Mouse (Mus musculus): ENCODE results near the gene Gan.

Gan gene

DNA sequence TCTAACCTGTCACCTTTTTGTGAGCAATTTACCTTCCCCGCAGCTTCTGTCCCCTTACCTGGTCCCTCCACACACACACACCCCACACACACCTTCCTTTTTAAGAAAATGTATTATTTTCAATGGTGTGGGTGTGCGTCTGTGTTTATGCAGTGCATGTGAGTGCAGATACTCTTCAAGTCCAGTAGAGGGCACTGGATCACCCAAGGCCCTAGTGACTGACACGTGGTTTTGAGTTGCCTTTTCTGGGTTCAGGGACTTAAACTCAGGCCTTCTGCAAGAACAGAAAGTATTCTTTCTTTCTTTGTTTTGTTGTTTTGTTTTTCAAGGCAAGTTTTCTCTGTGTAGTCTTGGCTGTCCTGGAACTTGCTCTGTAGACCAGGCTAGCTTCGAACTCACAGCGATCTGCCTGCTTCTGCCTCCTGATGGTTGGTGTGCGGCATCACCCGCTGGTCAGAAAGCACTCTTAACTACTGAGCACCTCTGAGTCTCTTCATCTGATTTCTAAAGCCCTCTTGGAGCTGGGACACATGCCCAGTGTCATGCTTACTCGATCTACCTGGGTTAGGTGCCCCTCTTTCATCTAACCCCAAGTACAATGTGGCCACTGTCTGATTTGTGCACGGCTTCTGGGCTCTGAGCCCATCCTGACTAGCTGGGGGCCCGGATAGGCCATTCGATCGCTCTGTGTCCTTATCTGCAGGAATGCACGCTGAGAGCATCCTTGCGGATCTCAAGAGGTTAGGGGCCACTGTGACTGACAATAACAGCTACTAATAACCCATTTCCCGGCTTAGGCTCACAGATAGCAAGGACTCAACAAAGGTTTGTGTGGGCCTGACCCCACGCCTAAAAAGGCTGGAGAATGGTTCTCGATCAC, 95.7 kb downstream of the Gan start:
- DNase-seq (ENCODE audit: low read depth, low spot score) = no peak

DNA sequence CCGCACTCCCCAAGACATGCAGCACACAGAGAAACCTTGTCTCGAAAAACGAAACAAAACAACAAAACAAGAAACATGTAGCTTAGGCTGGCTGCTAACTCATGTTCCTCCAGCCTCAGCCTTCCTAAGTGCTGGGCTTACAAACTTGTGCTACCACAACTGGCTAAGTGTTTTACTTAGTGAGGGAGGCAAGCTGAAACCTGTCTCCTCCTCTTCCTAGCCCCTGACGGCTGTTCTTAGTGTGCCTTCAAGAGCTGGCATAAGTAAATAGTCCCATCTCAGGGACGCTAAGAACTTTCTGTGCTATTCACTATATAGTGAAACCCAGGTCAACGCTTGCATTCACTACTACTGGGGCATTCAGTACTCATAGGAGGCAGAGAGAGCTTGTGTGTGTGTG, 96.6 kb downstream of the Gan start:
- DNase-seq (ENCODE audit: low read depth, low spot score) = no peak

DNA sequence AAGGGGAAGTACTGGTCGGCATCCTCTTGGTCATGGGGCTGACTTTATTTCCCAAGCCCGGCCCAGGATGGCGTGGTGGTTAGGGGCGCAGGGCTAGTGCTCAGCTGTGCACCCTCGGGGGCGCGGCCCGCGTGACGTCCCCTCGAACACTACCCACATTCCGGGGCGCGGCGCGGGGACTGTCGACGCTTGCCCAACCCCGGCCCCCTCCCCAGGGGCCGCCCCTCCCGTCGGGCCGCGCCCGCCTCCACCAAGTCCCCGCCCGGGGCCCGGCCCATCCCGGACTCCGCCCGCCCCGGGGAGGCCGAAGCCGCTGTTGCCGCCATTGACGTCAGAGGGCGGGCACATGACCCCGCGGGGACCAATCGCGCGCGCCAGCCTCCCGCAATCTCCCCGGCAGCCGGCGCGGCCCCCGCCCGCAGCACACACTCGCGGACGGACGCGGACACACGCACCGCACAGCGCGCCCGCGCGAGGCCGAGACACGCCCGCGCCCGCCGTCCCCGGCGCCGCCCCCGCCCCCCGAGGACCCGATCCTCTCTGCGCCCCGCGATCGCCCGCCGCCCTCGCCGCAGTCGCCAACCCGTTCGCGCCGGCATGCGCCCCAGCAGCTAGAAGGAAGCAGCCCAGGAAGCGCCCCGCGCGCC, 98.5 kb downstream of the Gan start:
- peak; percentile 74 for DNase-seq (ENCODE audit: low read depth, low spot score)

DNA sequence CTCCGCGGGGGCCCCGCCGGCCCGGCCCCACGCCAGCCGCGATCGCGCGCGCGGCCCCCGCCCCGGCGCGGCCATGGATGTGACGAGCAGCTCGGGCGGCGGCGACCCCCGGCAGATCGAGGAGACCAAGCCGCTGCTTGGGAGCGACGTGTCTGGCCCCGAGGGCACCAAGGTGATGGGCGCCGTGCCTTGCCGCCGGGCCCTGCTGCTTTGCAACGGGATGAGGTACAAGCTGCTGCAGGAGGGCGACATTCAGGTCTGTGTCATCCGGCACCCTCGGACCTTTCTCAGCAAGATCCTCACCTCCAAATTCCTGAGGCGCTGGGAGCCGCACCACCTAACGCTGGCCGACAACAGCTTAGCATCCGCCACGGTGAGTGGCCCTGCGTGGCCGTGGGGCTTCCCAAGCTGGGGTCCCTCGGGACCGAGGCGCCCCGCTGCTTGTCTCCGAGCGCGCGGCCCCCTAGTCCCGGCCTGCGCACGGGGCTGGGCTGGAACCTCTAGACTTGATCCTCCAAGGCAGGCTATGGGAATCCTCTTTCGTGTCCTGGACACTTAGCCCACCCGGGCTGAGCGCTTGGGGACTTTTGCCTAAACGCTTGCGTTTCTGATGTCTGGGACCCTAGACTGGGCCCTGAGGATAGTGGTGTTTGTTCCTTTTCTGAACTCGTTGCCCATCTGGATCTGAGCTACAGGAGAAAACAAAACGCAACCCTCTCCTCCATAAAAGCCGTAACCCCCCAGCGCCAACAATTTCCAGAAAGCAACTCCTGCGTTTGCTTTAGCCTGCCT, 99.3 kb downstream of the Gan start, which contains the start of gene Cmip:
Cmip (plus strand) TSS at position 36 of the 792 bp plus-strand sequence.
- DNase-seq (ENCODE audit: low read depth, low spot score) = no peak

DNA sequence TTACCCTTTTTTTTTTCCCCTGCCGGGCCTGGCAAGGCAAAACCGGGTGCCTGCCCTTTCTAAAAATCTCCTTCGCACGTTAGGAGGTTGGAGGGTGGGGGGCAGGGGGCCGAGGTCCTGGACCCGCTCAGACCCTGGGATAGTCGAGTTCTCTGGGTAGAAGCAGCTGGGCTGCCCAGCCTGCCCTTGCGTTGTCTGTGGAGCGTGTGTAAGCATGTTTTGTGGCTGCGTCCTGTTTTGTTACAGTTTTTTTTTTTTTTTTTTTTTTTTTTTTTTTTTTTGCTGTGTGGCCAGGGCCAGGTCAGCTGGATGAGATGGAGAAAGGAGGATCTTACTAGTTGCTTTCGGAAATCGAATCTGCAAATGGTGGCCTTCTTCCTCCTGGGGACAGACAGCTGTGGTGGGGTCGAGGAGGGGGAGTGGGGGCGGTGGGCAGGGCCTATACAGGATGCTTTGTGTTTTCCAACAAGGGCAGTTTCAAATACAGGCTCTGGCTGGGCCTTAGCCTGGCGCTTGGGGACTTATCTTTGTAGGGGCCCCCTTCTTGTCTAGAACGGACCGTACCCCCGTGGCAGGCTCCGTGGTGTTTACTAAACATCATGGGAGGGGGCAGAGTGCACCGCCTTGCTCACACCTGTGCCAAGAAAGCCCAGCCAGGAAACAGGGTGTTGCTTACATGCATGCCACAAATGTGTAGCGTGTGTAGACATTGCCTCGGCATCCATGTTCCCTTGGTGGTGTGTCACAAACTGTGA, 100.1 kb downstream of the Gan start:
- DNase-seq (ENCODE audit: low read depth, low spot score) = no peak

DNA sequence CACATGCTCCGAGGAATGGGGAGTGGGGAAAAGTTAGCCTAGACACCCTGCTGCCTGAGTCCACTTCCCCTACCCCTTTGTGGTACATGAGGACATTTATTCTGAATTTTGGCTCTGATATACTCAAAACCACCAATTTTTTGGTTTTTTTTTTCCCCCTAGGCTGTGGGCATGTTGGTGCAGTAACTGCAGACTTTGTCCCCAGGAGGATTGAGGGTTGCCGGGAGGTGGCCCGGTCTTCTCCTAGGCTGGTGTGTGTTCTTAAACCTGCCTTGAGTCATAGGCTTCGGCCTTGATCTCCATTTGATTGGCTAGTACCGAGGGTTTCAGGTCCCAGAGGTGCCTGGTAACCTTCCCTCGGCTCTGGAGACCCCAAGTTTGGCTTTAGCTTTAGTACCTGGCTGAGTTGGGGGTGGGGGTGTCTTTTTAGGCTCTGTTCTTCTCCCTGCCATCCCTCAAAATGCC, 100.7 kb downstream of the Gan start:
- DNase-seq (ENCODE audit: low read depth, low spot score) = no peak

DNA sequence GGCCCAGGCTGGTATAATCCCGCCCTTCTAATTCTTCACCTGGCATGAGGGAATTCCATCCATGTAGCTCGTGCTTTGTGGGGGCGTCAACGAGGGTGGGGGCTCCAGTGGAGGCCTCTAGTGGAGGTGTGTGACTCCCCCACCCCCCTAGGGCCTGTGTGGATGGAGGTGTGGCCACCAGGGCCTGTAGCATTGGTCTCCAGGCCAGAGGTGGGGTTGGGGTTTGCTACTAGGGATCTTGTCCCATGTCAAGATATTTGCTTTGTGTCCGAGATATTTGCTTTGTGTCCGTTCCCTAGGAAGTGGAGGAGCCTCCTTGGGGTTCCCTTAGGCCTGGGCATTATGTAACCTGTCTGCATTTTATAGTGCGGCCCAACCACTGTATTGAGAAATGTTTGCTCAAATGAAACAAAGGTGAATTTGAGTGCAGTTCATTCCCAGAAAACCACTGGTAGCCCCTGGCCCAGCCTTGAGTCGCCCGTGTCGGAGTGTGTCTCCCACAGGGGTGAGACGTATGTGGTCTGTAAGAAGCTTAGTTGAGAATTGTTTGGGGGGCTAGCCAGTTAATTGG, 101.6 kb downstream of the Gan start:
- DNase-seq (ENCODE audit: low read depth, low spot score) = no peak

DNA sequence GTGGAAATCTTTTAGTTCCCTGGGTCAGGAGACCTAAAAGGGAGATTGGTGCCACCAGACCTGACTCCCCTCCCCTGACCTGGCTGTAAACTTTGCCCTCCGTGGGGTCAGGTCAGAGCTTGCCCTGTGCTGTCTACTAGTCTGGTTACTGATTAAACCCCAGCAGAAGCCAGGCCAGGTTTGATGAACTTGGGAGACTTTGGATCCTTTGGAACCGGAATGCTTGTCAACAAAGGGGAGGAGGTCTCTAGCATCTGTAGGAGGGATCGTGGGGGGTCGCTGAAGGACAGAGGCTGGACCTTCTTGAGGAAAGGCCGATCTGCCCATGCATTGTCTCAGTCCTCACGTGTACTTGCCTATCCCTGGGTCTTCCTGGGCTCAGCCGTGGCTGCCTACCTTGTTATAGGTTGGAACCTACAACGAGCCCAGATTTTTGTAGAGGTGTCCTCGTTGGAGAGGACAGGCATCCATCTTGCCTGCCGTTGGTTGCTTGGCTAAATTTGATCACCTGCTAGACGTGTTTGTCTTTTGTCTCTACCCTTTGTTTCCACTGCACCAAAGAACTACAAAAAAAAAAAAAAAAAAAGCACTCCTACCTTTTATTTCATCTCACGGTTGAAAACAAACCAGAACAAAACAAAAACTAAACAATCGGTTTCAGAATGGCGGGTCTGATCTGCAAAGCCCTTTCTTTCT, 102.4 kb downstream of the Gan start:
- no peak for DNase-seq (ENCODE audit: low read depth, low spot score)

DNA sequence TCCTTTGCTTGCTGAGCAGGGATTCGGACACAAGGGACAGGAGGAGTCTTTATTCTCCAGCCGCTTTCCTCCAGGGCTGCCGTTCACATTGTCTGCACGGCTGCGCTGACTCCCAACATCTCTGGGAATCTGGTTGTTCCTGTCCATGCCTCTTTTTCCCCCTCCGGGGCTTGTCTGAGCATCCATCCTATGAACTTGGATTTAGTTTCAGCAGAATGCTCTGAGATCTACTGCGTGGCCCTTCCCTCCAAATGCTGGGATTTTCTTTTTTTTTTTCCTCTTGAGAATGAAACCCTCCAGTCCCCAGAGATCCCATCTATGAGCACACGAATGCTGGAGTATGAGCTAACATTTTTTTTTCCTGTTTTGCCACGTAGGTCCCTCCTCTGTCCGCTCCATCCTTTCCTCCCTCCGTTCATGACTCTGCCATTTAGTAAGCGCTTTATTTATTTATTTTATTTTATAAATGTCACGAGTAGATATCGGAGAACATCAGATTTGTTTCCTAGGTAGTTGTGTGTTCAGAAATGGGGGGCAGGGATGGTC, 103.1 kb downstream of the Gan start:
- DNase-seq (ENCODE audit: low read depth, low spot score) = no peak

DNA sequence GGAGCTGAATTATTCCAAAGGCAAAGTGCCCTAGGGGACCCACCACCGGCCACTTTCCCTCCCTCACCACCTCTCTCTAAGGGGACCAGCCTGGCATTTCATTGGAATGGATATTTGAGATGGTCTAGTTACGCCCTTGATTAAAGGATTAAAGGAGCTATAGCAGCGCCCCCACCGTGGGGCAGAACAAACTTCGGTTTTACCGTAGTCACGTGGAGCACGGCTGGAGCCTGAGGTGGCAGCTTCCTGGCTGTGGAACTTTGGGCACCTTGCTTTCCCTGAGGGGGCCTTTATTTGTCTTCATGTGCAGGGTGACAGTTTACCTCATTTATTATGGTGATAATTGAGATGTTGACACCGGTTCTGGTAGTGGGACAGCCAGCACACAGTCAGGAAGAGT, 103.8 kb downstream of the Gan start:
- DNase-seq (ENCODE audit: low read depth, low spot score) = no peak

DNA sequence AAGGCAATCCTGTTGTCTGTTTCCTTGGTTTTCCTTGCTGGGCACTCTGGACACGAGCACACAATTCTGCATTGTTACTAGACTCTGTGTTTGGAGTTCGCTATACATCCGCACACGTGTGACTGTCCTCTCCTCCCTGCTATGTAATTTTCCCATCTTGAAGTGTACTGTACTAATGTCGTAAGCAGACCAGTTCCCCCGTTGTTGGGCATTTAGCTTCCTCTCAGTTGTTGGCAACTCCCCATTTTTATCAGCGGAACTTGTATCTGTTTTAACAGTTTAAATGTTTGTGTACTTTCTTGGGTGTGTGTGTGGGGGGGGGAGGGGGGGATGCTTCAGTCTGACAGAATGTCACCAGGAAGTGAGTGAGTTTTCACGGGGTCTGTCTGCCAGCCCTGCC, 104.8 kb downstream of the Gan start:
- no peak for DNase-seq (ENCODE audit: low read depth, low spot score)

DNA sequence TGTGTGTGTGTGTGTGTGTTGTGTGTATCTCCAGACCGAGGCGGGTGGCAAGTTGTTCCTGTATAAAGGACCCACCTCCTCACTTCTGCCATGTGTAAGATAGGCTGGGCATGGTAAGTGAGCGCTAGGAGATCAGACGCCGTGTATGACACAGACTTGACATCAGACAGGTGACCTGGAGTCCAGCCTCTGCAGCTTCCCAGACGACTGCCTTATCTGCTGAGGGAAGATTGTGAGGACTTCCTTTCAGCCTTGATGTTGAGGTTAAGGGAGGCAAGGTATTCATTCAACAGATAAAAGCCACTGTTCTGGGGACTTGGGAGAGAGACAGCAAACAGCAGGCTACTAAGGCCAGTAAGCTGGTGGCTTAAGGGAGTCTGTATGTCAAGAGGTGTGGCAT, 105.5 kb downstream of the Gan start:
- no peak for DNase-seq (ENCODE audit: low read depth, low spot score)

DNA sequence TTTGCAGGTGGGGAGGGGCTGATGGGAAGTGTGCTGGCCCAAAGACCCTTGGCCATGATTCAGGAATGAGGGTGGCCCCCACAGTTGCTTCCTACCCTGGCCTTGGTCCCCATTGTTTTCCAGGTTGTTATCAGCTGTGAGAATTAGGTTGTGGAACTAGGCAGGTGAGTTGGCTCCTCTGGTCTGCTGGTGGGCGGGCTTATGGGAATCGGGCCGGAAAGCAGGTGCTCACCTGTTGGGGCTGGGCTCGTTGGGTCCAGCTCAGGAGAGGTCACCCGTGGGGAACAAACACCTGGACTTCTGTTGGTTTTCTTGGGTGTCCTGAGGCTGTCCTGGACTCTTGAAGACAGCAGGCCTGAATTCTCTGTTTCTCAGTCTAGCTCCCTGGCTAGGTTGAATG, 107.1 kb downstream of the Gan start:
- DNase-seq (ENCODE audit: low read depth, low spot score) = no peak
